Mouse (Mus musculus) cortical plate, adult 2 months (tissue): ENCODE data around the gene Hoxa1. TPM values are rescaled to one million over a fixed set of nuclear protein-coding genes. Genes with fewer than 3 reads are reported as not detected.

Experiments used
- H3K27ac ChIP-seq: fragments of 200-500 bp; 2 replicates; pipeline ENCODE4 v1.5.1; 2012; ENCODE audit warnings: low read length, control low read depth, inconsistent platforms; ENCODE audit not compliant: insufficient read depth
- H3K4me1 ChIP-seq: fragments of 200-500 bp; 2 replicates; pipeline ENCODE4 v1.6.1; 2011; ENCODE audit warnings: low read length; ENCODE audit not compliant: control insufficient read depth, insufficient read depth
- H3K4me3 ChIP-seq: fragments of 200-500 bp; 2 replicates; pipeline ENCODE4 v1.5.1; 2011; ENCODE audit warnings: mild to moderate bottlenecking, low read length, control low read depth; ENCODE audit not compliant: insufficient read depth
- CTCF ChIP-seq: fragments of 200-500 bp; IDR thresholded peaks from 2 replicates; pipeline ENCODE4 v1.5.1; 2011; ENCODE audit warnings: mild to moderate bottlenecking, control low read depth, low read length; ENCODE audit not compliant: insufficient read depth; ENCODE audit errors: extremely low read depth
- POLR2A ChIP-seq: fragments of 200-500 bp; IDR thresholded peaks from 2 replicates; pipeline ENCODE4 v1.6.1; 2011; ENCODE audit warnings: mild to moderate bottlenecking, low read length, control low read depth; ENCODE audit not compliant: insufficient read depth; ENCODE audit errors: extremely low read depth
- polyA plus RNA-seq: library from polyadenylated mRNA; depleted of rRNA; stranded (reverse); fragments of >200 nt; gene quantifications from 2 replicates; pipeline ENCODE4 v1.2.3, GENCODE M21; 2012; rRNA removed

The Hoxa1 gene
- polyA plus RNA-seq, 1 experiment, result not detected

GRCm38 (mm10) chr6:52107400-52107799, 50.7 kb downstream of the Hoxa1 start:
- Histone ChIP-seq H3K27ac (no peak overlapping the region), H3K4me1 (no peaks in the 10 kb centered on the region), H3K4me3 (no peak overlapping the region)
- TF ChIP-seq CTCF (no peak), POLR2A (no peak)

DNA sequence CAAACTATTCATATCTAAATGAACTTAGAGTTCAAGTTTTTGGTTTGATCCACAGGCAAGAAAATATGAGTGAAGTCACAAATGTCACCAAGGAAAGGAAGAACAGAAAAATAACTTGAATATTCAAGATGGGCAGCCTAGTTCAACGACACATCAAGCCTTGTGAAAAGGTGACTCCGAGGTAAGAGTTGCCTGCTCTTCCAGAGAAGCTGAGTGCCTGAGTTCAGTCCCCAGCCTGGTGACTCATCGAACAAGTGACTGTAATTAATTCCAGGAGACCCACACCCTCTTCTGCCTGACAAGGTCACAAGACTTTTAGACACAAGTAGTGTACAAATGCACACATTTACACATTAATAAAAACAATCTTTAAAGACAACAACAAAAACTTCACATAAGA, 51.4 kb downstream of the Hoxa1 start:
- Histone ChIP-seq H3K4me1 (no peaks in the 10 kb centered on the region), H3K4me3 (no peak overlapping the region), H3K27ac (no peak overlapping the region)
- TF ChIP-seq CTCF, result no peak
- TF ChIP-seq POLR2A, result no peak

DNA sequence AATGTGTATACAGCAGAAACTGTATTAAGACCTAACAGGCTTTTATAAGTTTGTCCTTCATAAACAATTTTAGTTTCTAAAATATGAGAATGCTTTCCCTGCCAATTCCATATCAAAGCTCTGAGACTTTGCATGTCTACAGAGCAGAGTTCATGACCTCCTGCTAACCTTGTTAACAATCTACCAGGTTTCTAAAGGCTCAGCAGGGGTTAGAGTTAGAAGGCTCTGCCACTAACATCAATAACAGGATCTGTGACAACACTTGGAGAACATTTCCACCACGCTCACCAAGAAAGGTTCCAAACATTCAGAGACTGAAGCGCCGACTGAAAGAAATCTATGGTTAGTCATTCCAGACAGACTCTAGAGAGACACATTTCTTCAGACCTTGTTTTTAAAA, 51.9 kb downstream of the Hoxa1 start:
- no peak overlapping the region for H3K4me3 ChIP-seq
- TF ChIP-seq CTCF, result no peak
- TF ChIP-seq POLR2A, result no peak
- no peaks in the 10 kb centered on the region for H3K4me1 ChIP-seq
- H3K27ac ChIP-seq, result no peak overlapping the region

Other genes with a start within 250 kb of the Hoxa1 start
- gene Skap2, start 145.8 kb downstream of the Hoxa1 start, polyA plus RNA-seq, result 10.3 and 10.9 TPM in 2 replicates
- not detected in 2 replicates for gene Hoxa2, start 6.5 kb upstream of the Hoxa1 start, polyA plus RNA-seq
- gene 5730596B20Rik, start 19.2 kb upstream of the Hoxa1 start, polyA plus RNA-seq, result not detected in 2 replicates
- gene Hoxa4, start 33.4 kb upstream of the Hoxa1 start, polyA plus RNA-seq, result not detected in 2 replicates
- not detected in 2 replicates for gene Hoxa5, start 46.3 kb upstream of the Hoxa1 start, polyA plus RNA-seq
- not detected in 2 replicates for gene Hoxa6, start 50.4 kb upstream of the Hoxa1 start, polyA plus RNA-seq
- not detected in 2 replicates for gene Hoxa3, start 55.0 kb upstream of the Hoxa1 start, polyA plus RNA-seq
- gene Gm28308, start 55.0 kb upstream of the Hoxa1 start, polyA plus RNA-seq, result not detected in 2 replicates
- 0.04 TPM in 1 of 2 replicates, not detected in the other for gene Hoxa7, start 63.5 kb upstream of the Hoxa1 start, polyA plus RNA-seq
- gene Hoxa9, start 72.8 kb upstream of the Hoxa1 start, polyA plus RNA-seq, result not detected in 2 replicates
- not detected in 2 replicates for gene Hoxa10, start 82.5 kb upstream of the Hoxa1 start, polyA plus RNA-seq
- gene Hoxa11, start 87.5 kb upstream of the Hoxa1 start, polyA plus RNA-seq, result not detected in 2 replicates
- not detected in 2 replicates for gene Hoxa13, start 102.6 kb upstream of the Hoxa1 start, polyA plus RNA-seq
- not detected in 2 replicates for gene Evx1, start 155.2 kb upstream of the Hoxa1 start, polyA plus RNA-seq